Mouse (Mus musculus) brown adipose tissue, adult 24 weeks (tissue): Measurements from ENCODE around the gene Tex45. TPM values are rescaled to one million over a fixed set of nuclear protein-coding genes. Genes with fewer than 3 reads are reported as not detected.
A peak's percentile ranks its signal among the peaks of the same experiment; 100 is the strongest.

ENCODE experiments used
- H3K27ac ChIP-seq: fragments of 200-500 bp; replicated peaks from 2 replicates; pipeline ENCODE4 v1.5.1; 2012; ENCODE audit warnings: low read depth, mild to moderate bottlenecking, low read length
- H3K4me1 ChIP-seq: fragments of 200-500 bp; 2 replicates; pipeline ENCODE4 v1.6.1; 2012; ENCODE audit warnings: low read length, mixed read lengths; ENCODE audit not compliant: control insufficient read depth, insufficient read depth, insufficient read length
- H3K4me3 ChIP-seq: fragments of 200-500 bp; 2 replicates; pipeline ENCODE4 v1.5.1; 2012; ENCODE audit warnings: low read depth, mild to moderate bottlenecking, low read length, moderate library complexity; ENCODE audit not compliant: insufficient read depth
- polyA plus RNA-seq: library from polyadenylated mRNA; stranded (reverse); fragments of >200 nt; gene quantifications from 2 replicates; pipeline ENCODE4 v1.2.4, GENCODE M21; 2012; ENCODE audit not compliant: missing spikeins, insufficient read depth, insufficient read length

Gene Tex45
- polyA plus RNA-seq, 1 experiment = not detected

DNA sequence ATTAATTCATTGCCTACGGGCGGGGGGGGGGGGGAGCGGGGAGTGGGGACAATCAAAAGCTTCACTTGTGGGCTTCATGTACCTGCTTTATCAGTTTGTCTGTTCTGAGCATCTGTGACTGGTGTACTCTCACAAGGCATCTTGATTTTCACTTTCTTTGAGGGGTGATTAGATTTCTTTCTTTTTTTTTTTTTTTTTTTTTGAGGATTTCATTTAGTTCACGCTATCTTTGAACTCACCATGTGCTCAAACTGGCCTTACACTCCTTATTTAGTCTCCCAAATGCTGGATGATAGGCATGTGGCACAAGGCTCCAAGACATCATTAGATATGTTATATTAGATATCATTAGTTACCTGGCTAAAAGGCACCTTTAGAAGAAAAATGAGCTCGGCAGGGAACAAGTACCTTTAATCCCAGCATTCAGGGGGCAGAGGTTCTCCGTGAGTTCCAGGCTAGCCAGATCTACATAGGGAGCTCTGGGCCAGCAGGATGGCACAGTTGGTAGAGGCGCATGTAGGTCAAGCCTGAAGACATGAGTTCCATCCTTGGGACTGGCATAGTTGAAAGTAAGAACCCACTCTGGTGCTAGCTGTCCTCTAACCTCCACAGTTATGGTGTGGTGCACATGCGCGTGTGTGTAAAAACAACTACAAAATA lies 2.6 kb upstream of the Tex45 start:
- peaks cover 4% of the 10 kb centered on the region; the same call in 1 of the 2 replicates for H3K4me1 ChIP-seq
- H3K27ac ChIP-seq = peak overlapping the region; percentile 69
- peak overlapping the region; percentile 77 for H3K4me3 ChIP-seq

DNA sequence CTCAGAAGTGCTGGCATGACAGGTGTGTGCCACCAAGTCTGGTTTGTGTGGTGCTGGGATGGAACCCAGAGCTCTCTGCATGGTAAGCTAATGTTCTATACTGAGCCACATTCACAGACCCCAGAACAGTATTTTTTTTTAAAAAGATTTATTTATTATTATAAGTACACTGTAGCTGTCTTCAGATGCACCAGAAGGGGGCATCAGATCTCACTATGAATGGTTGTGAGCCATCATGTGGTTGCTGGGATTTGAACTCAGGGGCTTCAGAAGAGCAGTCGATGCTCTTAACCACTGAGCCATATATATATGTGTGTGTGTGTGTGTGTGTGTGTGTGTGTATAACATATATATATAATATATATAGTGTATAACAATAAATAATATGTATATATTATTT lies 1.8 kb upstream of the Tex45 start:
- no peak overlapping the region for H3K27ac ChIP-seq
- H3K4me1 ChIP-seq = peaks cover 4% of the 10 kb centered on the region; the same call in 1 of the 2 replicates
- no peak overlapping the region for H3K4me3 ChIP-seq

DNA sequence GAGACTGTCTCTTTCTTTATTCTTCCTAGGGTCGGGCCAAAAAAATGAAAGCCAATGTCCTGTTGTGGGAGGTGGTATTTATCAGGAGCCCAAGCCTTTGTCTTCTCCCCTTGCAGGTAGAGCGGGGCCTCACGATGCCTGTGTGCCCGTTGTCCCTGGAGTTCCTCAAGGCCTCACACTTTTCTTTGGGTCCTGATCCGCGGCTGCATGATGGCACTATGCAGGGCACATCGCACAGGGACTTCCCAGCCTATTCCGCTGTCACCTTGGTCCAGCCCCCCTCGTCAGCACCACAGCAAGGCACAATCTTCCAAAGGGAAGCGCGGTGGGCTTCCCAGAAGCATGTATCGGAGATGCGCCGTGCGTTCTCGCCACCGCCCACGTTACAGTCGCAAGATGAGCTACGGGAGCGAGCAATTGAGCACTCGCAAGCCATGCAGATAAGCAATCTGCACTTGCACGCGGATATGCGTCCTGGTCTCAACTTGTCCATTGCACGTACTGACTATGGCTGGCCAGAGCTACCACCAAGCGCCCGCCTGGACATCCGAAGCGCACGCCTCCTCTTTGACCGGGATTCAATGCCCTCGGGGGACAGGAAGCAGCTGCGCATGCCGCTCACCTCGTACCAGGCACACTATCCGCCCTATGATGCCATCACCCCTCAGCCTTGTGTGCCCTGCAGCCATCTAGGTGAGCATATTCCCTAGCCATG lies 5.2 kb downstream of the Tex45 start:
- no peak overlapping the region for H3K27ac ChIP-seq
- peak overlapping the region; percentile 24 for H3K4me3 ChIP-seq
- peaks cover 4% of the 10 kb centered on the region; the same call in 1 of the 2 replicates for H3K4me1 ChIP-seq

DNA sequence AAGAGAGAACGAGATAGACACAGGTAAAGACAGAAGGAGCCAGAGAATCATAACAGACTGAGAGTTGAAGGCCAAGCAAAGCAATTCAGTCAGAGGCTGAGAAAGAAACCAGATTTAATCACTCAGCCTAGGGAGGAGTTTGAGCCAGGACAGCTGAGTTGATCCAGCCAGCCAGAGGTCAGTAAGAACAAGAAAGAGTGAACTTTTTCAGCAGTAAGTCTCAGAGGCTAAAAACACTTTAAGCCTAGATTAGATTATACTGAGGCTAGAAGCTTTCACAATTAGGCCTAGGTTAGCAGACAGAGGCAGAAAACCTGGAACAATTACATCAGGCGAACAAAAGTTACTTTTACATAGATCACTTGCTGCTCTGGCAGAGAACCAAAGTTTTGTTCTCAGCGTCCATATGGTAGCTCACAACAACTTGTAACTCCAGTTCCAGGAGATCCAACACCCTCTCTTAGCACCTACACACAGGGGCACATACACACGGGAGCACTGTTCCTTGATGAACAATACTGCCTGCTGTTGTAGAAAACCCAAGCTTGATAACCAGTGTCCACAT lies 9.6 kb downstream of the Tex45 start:
- Histone ChIP-seq H3K4me3 (no peak overlapping the region), H3K4me1 (peaks cover 4% of the 10 kb centered on the region; the same call in 1 of the 2 replicates)

DNA sequence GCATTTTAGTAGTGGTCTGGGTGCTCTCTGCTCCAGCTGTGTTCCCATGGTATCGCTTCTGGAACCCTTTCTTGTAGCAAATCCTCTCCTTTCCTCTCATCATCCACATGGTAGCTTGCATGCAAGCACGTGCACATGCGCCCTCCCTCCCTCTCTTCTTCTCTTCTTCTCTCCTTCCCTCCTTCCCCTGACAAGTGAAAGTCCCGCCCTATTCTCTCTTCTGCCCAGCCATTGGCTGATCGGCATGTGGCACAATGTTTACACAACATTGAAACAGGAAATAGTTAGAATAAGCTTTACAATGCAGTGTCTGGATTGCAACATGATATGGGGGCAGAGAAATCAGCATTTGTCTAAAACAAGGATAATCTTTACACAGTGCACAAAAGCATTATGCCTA lies 10.9 kb downstream of the Tex45 start:
- H3K4me3 ChIP-seq = no peak overlapping the region
- no peak overlapping the region for H3K27ac ChIP-seq
- no peaks in the 10 kb centered on the region for H3K4me1 ChIP-seq

More for the DNA sequence above, 9.6 kb downstream of the Tex45 start:
- no peak overlapping the region for H3K27ac ChIP-seq

DNA sequence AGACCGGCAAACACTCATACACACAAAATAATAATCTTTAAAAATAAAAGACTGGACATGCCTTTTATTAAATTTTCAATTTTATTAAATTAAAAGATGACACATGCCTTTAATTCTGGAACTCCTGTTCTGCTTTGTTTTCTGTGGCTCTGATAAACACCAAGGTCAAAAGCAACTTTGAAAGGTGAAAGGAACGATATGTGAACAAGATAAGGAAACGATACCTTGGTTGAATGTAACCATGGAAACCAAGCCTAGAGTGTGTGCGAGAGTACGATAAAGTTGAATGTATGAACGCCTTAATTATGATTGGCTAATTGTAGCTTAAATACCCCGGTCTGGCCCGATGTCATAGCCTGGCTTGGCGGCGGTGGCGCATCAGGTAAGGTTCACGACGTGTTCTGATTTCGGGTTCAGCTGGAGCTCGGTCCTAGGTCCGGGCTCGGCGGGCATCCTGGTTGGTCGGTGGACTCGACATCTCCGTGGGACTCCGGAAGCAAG lies 11.6 kb downstream of the Tex45 start:
- no peak overlapping the region for H3K27ac ChIP-seq
- H3K4me1 ChIP-seq = no peaks in the 10 kb centered on the region
- no peak overlapping the region for H3K4me3 ChIP-seq

DNA sequence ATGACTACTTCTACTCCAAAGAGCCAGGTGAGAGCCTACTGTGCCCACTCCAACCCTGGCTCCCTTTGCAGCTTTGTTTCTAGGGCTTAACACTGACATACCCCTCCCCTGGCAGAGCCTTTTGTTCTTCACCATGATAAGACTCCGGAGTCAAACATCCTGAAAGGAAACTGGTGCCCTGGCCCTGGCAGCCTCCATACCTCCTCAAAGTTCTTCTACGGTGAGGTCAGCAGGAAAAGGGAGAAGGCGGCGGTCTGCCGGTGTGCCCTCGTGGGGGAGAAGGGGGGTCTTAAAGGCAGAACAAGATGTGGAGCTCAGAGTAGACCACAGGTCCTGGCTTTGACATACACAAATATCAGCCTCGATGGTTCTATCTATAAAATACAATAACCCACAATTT lies 12.9 kb downstream of the Tex45 start:
- no peaks in the 10 kb centered on the region for H3K4me1 ChIP-seq
- no peak overlapping the region for H3K4me3 ChIP-seq
- no peak overlapping the region for H3K27ac ChIP-seq

DNA sequence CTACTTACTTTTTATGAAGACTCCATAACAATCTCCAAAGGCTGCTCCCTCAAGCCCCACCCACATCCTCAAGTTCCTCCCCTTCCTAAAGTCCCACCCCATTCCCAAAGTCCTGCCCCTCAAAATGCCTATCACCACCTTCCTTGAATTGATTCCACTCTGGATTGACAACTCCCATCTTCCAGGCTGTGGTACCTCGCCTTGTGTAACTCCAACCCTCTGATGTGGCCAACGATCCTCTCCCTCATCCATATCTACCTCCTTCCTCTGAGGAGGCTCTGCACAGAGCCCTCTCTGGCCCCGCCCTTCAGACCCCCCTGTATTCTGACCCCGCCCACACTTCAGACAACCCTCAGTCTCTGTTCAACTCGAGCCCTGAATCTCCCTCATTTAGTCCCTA lies 14.5 kb downstream of the Tex45 start:
- H3K4me1 ChIP-seq = no peaks in the 10 kb centered on the region
- no peak overlapping the region for H3K27ac ChIP-seq
- H3K4me3 ChIP-seq = no peak overlapping the region

DNA sequence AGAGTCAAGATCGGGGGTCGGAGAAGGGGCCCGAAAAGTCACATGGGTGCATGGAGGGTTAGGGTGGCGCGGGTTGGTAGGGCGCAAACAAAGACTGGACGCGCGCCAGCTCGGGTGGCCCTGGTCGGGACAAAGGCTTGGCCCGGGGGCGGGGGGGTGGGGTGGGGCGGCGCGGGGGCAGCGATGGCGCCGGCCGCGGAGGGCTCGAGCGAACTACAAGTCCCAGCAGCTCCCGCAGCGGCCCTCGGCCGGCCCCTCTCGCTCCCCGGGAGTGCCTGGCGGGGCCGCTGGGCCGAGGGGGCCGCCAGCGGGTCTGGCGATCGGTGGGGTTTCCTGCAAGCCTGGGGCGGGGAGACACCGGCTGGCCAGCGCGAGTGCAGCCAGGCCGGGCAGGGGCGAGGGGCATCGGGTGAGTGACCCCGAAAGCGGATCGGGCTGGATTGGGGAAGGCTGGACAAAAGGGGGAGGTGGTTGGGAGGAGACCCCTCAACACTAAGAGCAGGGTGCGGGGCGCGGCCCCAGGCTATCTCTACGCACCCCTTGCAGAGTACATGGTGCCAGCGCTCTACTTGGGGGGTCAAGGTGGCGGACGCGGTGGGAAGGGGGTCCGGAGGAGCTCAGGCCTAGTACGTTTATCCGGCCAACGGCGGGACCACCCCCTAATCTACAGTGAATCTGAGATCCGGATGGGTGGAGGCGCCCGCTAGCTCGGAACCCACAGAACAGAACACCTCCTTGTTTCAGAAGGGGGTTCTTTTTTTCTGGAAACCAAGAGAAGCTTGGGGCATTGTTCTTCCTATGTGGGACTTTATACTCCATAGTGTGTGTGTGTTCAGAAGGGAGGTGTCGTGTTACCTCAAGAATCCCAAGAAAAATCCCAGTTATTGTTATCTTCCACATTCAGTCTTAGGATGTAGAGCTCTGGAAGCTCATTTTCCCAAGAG lies 22.5 kb downstream of the Tex45 start, which contains the start of gene Zfp358:
TSS of gene Zfp358 (plus strand) at position 238 of the 944 bp plus-strand sequence.
- Histone ChIP-seq H3K4me3 (peak within 1 kb of the TSS; percentile 100), H3K27ac (peak within 1 kb of the TSS; percentile 79), H3K4me1 (peaks cover 4% of the 10 kb centered on the region; the same call in 1 of the 2 replicates)

DNA sequence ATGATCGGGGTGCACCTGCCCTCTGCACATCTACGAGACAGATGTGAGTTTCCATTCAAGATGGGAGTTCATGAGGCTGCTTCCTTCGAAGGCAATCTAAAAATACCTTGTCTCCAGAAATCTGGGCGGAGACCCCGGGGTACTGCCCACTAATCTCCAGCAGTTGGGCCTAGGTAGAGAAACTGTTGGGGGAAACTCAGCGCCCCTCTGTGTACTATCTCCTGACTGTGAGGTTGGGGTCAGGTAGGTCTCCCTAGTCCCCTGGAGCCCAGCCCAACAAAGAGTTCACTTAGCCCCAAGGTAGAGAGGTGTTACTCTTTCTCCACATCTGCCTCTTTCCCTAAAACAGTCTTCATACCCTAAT lies 23.2 kb downstream of the Tex45 start:
- Histone ChIP-seq H3K4me3 (peak overlapping the region; percentile 100), H3K4me1 (peaks cover 4% of the 10 kb centered on the region; the same call in 1 of the 2 replicates), H3K27ac (peak overlapping the region; percentile 79)

DNA sequence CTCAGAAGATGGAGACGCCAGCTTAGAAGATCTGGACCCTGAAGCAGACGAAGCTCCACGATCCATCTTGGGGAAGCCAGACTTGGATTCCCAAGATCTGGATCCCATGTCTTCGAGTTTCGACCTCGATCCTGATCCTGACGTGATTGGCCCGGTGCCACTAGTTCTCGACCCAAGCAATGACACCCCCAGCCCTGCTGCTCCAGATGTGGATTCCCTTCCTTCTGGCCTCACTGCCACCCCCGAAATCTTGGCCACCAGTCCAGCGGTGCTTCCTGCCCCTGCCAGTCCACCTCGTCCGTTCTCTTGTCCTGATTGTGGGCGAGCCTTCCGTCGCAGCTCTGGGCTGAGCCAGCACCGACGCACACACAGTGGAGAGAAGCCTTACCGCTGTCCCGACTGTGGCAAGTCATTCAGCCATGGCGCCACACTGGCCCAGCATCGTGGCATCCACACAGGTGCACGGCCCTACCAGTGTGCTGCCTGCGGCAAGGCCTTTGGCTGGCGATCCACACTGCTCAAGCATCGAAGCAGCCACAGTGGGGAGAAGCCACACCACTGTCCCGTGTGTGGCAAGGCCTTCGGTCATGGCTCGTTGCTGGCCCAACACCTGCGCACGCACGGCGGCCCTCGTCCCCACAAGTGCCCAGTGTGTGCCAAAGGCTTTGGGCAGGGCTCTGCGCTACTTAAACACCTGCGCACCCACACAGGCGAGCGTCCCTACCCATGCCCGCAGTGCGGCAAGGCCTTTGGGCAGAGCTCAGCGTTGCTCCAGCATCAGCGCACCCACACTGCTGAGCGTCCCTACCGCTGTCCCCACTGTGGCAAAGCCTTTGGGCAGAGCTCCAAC lies 25.1 kb downstream of the Tex45 start:
- no peak overlapping the region for H3K4me3 ChIP-seq
- H3K27ac ChIP-seq = no peak overlapping the region
- H3K4me1 ChIP-seq = peaks cover 4% of the 10 kb centered on the region; the same call in 1 of the 2 replicates

DNA sequence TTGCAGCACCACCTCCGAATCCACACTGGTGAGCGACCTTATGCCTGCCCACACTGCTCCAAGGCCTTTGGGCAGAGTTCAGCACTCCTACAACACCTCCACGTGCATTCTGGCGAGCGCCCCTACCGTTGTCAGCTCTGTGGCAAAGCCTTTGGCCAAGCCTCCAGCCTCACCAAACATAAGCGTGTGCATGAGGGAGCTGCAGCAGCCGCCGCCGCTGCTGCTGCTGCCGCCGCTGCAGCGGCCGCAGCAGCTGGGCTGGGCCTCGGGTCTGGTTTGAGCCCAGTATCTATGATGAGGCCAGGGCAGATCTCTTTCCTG lies 25.7 kb downstream of the Tex45 start:
- Histone ChIP-seq H3K27ac (no peak overlapping the region), H3K4me1 (peaks cover 4% of the 10 kb centered on the region; the same call in 1 of the 2 replicates), H3K4me3 (no peak overlapping the region)

DNA sequence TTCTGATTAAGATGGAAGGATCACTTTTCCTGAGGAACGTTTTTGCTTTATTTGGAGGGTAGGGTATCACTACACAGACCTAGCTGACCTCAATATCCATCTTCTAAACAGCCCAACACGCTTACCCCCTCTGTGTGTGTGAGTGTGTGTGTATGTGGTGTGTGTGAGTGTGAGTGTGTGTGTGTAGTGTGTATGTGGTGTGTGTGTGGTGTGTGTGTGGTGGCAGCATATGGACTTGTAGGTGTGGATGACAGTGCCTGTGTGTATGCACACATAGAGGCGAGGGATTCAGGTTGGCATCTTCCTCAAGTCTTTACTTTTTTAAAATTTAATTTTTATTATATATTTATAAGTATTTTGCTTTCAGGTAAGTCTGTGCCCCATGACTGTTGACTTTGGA lies 27.9 kb downstream of the Tex45 start:
- no peak overlapping the region for H3K4me3 ChIP-seq
- peaks cover 4% of the 10 kb centered on the region; the same call in 1 of the 2 replicates for H3K4me1 ChIP-seq
- no peak overlapping the region for H3K27ac ChIP-seq

DNA sequence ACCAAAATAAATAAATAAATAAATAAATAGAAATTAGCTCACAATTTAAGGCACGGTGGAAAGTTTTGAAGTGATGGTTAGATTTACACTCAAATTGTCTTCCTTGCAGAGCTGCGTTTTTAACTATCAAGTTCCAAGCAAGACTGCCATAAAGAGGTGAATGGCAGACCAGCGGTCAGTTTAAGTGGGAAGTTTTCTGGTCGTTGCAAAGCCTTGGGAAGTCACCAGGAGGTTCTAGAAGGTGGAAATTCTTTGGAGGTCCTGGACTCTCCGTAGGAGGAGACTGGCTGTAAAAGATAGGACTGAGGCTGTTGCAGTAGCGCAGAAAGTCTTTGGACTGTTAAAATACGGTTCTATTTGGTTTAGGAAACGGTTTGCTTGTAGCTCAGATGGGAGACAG lies 29.1 kb downstream of the Tex45 start:
- peak overlapping the region; percentile 91 for H3K4me3 ChIP-seq
- H3K4me1 ChIP-seq = no peaks in the 10 kb centered on the region; the same call in 1 of the 2 replicates

More for the DNA sequence above, 29.1 kb downstream of the Tex45 start:
- H3K27ac ChIP-seq = peak overlapping the region; percentile 96
